Mouse (Mus musculus): ENCODE data around the gene Plxna2. TPM values are rescaled to one million over a fixed set of nuclear protein-coding genes. Genes with fewer than 3 reads are reported as not detected.

Plxna2 gene
- total RNA-seq, 4 experiments from 2014 or later = 81.1 to 87.8 (median 82.6) TPM

DNA sequence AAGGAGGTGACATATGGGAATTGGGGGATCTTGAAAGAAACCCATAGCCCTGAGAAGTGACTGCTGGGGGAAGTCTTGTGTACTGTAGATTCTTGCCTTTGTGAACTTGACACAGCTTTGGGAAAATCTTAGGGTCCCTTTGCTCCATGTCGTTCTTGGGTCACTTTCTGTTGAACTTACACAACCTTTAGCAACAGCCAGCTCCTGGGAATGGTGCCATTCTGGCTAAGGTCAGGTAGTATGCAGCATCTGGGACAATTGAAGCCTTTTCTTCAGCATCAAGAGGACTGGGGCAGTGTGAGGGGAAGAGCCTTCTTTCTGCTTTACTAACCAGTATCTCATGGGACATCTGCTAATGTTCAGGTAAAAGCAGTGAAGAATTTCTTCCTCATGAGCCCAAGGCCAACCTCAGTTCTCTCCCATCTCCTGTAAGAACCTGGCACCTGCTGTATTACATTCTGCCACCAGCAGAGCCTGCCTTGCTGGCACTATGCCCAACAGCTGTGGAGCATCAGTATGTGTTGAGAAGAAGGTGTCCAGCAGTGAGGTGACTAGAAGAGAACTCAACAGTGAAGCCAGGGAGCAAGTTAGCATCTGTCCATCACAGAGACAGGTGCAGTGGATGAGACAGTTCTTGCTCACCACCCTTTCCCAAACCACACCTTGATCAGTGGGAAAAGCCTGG lies 86.3 kb downstream of the Plxna2 start:
- no peak for DNase-seq (ENCODE audit: low spot score in 2 of 2)

DNA sequence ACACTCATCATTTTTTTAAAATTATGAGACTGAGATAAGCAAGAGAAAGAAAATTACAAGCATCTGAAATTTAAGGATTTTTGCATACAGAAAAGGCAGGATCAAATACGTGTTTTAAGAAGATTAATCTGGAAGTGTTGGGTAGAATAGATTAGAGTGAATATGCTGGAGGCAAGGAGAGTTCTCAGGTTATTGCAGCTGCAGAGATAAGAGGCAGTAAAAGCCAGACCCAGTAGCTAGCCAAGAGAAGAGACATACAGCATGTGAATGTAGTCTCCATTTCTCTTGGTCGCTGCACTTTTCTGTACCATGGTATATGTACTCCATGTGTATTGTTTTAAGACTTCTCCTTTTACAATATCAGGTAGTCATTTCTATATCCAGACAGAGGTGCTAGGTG lies 88.5 kb downstream of the Plxna2 start:
- DNase-seq (ENCODE audit: low spot score in 2 of 2) = no peak

DNA sequence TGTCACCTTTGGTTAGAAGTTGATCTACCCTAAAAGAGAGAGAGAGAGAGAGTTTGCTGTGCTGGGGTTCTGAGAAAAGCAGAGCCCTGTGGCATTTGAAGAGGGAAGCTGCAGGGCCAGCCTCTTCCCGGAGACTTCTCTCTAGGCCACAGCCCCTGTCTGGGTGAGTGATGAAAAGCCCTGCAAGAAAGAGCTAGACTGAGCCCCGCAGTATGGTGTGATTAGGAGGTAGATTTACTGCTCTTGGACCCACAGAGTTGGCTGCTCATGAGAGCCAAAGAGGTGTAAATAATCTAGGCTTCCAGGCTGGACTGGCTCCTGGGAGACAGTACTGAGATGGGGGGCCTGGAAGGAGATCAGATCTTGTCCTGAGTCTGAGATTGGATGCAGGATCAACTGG lies 94.4 kb downstream of the Plxna2 start:
- DNase-seq (ENCODE audit: low spot score in 2 of 2) = no peak

DNA sequence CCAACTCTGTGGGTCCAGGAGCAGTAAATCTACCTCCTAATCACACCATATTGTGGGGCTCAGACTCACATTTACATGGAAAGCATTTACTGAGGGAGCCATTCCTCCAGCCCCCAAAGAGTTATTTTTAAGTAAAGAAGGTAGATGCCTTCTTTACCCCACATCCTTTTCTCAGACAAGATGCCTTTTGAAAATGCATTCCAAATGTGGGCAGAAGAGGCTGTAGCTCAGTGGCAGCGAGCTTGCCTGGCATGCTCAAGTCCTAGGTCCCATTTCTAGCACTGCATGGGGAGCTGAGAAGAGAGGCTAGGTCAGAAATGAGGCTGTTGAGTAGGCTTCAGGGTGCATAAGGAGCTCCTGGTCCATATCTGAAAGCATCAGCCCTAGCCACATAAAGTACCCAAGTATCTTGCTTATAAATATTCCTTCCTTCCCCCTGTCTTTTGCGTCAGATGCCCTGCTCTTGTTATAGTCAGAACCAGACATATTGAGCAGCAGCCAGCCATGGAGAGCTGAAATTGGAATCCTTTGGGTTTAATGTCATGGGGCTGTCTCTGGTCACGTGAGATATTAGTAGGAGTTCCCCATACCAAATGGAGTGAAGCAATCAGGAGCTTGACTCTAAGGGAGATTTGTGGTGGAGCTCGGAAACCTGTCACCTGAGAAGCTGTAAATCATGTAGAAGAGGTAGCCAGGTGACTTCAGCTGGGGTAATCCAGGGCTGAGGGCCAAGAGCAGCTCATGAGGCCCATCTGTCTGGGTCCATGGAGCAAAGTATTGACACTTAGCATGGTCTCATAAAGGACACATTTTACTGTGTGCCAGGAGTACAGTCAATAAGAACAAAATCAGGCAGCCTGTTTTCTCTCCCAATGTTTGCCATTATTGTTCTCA lies 96.4 kb downstream of the Plxna2 start:
- no peak for DNase-seq (ENCODE audit: low spot score in 2 of 2)

DNA sequence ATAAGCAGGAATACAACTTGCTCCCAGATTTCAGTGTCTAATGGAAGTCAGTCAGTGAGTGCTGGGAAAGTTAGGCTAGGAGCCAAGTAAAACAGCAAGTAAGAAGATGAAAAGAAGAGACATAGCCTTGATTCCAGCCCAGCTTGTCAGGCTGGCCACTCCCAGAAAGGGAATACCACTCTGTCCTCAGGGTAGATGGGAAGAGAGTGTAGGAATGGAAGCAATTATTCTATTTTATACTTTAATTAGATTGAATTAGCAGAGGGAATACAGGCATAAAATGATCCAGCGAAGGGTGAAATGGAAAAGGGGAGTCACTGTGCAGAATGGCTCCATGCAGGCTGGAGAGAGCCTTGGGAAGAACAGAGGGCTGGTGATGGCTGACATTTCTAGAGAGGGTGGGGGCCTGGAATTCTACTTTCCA lies 99.4 kb downstream of the Plxna2 start:
- no peak for DNase-seq (ENCODE audit: low spot score in 2 of 2)

DNA sequence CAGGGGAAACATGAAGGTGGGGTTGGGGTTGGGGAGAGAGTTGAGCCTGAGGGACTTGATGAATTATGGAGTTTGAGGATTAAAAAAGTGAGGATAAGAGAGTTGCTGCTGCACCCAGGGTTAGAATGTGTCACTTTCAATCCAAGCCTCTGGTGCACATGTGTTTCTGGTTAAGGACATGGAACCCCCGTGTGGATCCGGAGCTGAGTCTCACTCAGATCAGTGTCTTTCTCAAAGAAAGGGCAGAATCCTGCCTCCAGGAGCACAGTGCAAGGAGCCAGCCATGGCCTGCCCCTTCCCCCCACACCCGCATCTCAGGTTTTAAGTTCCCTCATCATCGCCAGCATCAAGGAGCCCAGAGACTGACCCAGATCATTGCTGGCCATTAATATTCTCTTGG lies 102.4 kb downstream of the Plxna2 start:
- no peak for DNase-seq (ENCODE audit: low spot score in 2 of 2)

DNA sequence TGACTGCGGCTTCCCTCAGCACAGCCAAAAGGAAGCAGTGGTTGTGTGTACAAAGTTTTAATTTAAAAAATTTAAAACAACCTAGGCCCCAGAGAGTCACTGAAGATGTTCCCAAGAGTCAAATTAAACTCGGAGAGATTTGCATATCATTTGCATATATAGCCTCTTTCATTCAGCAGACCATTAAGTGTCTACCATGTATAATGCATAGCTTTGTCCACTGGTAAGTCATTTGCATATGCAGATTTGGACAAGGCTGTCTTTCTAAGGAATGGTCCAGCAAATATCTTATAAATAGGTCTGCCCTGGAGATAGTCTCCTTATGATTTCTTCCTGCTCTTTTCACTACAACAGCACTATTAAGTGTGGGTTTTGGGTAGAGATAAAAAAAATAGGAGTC lies 103.2 kb downstream of the Plxna2 start:
- no peak for DNase-seq (ENCODE audit: low spot score in 2 of 2)

DNA sequence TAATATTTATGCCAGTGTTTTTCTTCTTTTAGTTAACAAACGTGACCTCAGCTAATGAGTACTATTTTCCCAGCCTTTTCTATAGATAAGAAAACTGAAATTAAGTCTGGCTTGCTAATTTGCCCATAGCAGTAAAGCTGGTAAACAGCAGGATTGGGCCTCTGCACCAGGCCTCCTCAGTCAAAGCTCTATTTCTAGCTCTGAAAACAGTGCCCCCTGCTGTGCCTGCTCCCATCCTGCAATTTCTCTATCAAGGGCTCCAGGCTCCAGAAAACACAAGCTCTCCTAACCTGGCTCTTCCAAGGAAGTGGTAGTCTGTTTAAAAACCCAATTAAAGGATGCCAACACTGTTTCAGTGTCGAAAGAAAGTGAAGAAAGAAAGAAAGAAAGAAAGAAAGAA lies 104.3 kb downstream of the Plxna2 start:
- peak; percentile 43 to 62 for DNase-seq (ENCODE audit: low spot score in 2 of 2)

DNA sequence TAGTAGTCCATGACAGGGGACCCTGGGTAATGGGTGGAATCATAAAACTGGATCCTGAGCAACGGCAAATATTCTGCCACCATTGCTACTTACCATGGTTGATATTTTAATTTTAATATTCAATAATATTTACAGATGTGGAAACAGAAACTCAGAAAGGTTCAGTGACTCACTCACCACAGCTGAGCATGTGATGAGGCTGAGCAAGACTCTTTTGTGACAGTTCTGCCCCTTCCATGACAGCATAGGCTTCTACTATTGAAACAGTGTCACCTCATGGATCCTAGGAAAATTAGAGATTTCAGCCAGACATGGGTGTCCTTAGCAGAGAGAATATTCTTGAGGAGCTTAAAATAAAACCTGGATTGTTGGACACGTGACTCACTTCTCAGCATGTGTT lies 116.8 kb downstream of the Plxna2 start:
- DNase-seq (ENCODE audit: low spot score in 2 of 2) = no peak

DNA sequence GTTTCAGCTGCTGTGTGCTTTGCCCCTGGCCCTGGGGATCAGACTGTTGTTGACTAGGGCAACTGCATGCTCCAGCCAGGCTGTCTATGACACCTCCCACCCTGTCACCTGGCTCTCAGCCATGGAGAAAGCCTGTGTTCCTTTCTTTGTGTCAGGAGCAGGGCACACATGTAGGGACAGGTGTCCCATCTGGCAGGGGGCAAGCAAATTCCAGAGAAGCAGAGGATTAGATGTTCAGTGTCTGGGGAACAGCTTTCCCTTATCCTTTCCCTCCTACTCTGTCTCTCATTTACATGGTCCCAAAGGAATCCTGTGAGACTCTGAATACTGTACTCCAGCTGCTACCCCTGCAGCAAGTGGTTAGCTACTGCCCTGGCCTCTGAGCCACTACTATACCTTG lies 121.9 kb downstream of the Plxna2 start:
- no peak for DNase-seq (ENCODE audit: low spot score in 2 of 2)

DNA sequence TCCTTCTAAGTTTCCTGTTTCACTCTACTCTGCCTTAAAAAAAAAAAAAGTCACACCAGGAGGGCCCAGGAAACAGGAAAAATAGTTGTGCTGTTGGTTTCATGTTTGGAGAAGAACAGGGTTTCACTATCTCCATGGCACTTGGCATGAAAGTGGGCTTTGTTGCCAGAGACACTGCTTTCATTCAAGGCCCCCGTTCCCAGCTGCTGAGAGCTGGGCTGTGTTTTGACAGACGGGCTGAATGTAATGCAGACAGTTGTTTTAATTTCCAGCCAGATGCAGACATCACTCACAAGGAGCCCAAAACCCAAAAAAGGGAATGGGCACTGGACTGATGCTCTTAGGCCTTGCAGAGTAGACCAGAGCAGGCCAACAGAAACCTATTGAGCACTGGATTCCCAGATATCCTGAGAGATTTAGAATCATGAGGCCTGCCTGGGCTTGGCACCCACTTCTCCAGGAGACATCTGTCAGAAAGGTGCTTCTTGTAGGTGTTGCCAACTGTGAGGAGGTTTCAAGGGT lies 124.9 kb downstream of the Plxna2 start:
- DNase-seq (ENCODE audit: low spot score in 2 of 2) = peak in 1 of 2 experiments; percentile 33

DNA sequence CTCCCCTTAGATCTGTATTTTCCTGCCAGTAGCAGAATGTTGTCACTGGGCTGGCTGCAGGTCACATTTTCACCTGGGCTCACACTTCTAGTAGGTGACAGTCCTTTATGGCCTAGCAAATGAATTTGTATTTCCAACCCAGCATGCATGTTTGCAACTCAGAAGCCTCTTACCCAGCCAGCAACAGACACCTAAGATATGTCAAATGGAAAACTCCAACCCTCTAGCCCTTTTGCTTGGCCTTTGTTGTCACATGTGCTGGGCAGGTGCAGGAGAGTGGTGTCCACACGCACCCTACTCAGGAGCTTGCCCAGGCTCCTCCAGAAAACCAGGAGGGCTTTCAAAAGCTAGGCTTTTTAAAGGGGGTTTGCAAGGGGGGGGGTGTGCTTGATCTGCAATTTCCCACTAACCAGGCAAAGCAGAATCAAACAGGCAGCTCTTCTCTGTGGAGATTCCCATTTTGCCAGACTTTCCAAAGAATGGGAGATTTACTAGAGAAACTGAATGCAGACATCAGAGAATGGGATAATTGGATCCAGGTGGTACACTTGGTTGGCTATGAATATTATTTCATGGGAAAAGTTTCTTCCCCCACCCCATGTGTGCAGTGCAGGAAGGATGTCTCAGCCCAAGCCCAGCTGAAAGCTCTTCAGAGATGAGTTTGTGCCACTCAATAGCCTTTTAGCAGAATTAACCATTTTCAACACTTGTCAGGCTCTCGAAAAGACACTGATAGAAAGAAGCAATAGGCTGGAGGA lies 127.3 kb downstream of the Plxna2 start:
- DNase-seq (ENCODE audit: low spot score in 2 of 2) = no peak

DNA sequence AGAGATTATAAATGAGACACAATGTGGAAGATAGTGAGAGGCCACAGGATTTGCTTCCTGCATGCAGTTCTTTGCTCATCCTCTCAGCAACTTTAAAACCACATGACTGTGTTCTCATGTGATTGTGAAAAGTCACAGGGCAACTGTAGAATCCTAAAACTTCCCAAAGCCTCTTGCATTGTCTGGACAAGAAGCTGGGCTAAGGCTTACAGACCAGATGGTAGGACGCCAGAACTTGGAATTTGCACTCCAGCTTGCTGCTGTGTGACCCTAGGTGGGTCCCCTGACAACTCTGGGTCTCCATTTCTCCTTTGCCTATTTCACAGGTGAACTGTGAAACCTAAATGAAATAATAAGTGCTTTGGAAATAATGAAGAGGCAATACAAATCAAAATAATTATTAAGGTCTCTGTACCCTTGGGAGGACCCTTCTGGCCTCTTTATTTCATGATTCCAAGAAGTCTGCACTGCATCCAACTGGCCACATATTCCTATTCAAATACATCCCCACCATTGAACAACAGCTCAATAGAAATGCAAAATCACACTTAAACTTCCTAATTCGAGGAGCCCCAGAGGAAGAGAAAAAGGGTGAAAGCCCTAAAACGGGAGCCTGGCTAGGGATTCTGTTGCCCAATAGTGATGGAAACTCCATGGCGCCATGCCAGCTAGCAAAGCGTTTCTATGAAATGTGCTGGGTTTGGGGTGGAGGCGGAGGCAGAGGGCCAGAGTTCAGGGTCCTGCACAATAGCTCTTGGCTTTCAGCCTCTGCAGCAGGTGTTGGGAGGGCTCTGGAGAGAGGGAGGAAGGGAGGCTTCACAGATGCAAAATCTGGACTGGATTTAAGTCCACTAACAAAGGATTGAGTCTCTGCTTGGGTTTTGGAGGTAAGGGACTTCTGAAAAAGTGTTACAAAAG lies 128.6 kb downstream of the Plxna2 start:
- peak in 1 of 2 experiments; percentile 42 for DNase-seq (ENCODE audit: low spot score in 2 of 2)

DNA sequence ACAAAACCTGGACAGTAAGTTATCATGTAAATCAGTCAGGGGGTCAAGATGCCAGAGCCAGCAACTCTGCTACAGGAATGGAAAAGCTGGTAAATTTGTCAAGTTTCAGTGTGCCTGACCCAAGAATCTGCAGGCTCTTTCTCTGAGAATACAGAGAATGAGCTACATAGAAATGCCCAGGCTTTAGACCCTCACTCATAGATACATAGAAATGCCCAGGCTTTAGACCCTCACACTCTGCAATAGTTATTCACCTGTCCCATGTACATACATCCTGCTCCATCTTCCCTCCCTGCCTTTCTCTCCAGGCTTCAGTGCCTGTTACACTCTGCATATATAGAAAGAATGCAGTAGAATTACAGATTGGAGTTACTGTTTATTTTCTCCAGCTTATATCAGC lies 129.2 kb downstream of the Plxna2 start:
- DNase-seq (ENCODE audit: low spot score in 2 of 2) = no peak

DNA sequence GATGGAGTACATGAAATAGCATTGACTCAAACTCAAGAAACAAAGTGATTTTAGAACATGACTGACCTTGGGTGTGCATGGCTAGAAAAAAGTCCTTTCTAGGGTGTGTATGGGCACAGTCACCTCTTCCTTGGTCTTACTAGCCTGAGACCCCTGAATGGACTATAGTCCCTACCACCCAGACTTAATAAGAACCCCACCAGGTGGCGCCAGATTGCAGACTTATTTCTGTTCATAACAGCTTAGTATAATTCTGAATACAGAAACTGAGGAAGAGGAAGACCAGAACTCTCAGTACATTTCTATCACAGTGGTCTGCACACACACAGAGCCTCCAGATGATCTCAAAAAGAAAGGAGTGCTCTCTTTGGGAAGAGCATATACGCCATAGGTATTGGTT lies 135.2 kb downstream of the Plxna2 start:
- peak in 1 of 2 experiments; percentile 30 for DNase-seq (ENCODE audit: low spot score in 2 of 2)

DNA sequence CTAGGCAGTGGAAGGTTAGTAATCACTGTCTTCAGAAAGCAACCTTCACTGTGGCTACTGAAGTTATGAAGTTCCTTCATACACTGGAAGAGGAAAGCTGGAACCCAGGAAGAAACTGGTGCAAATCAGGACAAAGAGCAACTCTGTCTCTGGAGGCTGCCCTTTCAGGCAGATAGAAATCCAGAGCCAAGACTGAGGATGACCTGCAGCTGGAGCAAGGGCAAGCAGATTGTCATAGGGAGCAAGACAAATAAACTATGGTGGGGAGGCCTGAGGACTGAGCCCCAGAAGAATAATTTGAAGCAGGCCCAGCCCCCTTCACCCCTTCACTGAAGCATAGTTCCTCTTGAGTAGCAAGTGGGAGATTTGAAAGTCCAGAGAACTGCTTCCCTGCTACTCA lies 138.0 kb downstream of the Plxna2 start:
- no peak for DNase-seq (ENCODE audit: low spot score in 2 of 2)

DNA sequence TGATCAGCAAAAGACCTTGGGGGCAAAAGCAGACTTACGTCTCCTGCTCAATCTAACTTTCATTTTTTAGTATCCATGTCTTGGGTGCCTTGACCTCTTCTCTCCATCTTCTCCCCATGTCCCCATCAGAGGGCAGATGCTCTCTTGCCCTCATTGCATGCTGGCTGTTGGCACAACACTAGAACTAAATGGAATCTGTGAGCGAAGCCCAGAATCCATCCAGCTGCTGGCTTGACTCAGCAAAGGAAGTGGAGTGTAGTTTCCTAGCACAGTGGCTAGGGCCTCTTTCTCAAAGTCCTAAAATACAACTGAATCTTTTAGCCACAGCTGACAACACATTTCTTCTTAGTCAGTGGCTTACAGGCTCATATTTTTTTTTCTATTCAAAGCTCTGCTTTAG lies 138.4 kb downstream of the Plxna2 start:
- no peak for DNase-seq (ENCODE audit: low spot score in 2 of 2)

DNA sequence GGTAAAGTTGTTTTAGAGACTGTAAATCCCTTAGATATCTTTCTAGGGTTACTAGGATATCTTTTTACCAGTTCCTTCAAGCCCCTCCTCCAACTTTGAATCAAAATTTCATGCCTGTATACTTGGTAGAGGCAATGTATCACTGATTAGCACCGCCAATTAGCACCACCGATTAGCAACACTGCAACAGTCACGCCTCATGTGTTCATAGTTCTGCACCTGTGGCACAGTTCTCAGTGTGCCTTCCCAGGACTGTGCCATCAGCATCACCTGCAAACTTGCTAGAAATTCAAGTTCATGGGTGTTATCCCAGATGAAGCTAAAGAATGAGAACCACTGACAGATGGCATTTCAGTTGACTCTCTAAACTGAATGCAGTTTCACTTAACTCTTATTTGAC lies 138.8 kb downstream of the Plxna2 start:
- no peak for DNase-seq (ENCODE audit: low spot score in 2 of 2)

DNA sequence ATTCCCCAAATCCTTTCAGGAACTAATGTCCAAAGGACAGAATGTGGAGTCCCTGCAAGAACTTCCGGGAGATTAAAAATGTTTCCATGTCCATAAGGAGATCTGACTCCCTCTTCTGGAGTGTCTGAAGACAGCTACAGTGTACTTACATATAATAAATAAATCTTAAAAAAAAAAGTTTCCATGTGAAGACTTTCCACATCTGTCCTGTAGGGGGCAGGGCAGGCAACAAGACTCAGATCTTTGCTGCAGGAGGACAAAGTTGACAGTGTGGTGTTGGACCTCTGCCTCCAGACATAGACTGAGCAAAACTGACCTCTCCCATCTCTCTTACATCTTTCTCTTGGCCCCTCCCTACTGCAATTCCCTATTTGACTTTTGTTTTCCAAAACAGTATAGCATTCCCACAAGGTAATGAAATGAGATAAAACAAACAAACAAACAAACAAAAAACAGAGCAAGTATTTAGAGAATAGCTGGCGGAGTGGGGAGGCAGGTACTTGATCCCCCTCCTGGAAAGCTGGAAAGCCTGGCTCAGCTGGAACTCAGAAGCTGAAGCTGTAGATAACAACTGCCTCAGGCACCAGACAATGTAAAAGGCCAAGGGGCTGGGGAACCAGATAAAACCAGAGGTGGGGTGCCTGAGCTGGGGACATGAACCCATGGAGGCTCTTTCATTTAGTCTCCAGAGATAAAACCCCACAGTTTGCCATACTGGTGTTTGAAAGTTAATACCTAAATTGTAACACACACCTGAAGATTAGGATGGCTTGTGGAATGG lies 143.6 kb downstream of the Plxna2 start:
- DNase-seq (ENCODE audit: low spot score in 2 of 2) = no peak

DNA sequence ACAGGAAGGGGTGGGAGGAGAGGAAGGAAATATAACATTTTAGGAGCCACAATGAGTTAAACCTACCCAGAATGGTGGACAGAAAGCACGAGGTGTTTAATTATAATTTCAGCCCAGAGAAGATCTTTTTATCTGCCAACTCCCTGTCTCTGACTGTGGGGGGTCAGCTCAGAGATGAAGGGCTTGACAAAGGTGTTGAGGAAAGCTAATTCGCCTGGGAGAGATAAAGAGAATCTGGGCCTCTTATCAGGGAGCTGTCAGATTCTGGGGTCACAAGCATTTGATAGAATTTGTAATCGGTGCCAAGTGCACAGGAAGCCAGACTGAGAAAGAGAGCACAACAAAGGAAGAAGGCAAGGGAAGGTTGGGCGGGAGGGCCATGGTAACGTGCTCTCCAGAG lies 144.9 kb downstream of the Plxna2 start:
- no peak for DNase-seq (ENCODE audit: low spot score in 2 of 2)

Measured in left cerebral cortex, adult 8-10 months (tissue).